Mouse (Mus musculus): ENCODE measurements around the gene Iars.
"Not testable (repeated sequence)": the region's sequence is repeated elsewhere in the genome, so short reads cannot be mapped to it uniquely, and the experiment has no call there.

Gene Iars

DNA sequence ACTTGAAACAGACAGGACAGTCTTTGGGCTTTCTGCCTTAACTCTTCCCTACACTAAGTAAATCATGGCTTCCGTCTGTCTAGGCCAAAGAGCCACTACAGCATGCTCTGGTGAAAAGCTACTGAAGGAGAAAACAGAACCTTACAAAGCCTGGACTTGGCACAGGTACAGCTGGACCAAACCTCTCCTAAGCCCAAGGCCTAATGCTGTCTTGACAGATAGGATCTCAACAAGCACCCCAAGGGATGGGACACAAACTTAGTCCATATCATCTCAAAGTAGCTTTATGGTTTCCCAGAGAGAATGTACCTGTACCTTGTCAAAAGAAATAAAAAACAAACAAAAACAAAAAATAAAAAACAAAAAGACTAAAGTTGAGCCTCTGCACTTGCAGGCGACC, 54.5 kb downstream of the Iars start:
- no peak for DNase-seq (ENCODE audit: low read depth in 2 of 2, low spot score in 2 of 2)

DNA sequence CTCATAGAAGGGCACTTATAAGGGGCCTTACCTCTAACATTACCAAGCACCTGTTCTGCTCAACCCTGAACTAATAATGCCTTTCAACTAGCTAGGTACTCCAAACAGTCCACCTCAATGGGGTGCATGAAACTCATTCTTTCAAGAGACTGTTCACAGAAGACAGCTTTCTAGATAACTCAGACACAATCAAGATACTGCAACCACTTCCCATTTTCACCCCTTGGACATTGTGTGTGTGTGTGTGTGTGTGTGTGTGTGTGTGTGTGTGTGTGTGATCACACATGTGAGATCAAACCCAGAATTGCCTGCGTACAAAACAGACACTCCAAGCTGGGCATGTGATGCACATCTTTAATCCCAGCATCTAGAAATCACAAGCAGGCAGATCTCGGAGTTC, 56.1 kb downstream of the Iars start:
- no peak for DNase-seq (ENCODE audit: low read depth in 2 of 2, low spot score in 2 of 2)

DNA sequence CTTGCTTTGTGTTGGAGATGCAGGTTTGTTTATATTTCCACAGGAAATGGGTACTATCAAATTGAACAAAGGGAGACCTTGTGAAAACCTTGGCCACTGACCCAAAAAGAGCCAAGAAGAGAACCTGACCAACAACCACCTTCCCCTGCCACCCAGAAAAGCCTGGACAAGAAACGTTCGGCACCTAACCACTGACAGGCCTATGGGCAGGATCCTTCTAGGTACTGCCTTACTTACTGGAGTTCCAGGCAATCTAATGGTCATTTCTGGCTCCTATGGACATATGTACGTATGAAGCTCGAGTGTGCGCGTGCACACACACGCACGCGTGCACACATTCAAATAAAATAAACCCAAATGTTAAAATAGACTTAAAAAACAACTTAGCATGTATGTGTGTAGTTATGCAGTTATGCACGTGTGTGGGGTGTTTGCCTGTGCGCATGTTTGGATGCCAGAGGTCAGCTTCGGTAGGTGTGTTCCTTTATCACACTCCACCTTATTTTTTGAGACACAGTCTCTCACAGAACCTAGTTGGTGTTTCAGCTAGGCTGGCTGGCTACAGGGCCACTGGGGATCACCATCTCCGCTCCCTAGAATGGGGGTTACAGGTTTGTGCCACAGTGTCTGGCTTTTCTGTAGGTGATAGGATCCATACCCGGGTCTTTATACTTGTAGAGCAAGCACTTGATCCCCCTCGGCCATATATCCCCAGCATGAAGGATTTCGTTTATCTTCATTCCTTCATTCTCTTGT, 59.6 kb downstream of the Iars start:
- no peak for DNase-seq (ENCODE audit: low read depth in 2 of 2, low spot score in 2 of 2)

DNA sequence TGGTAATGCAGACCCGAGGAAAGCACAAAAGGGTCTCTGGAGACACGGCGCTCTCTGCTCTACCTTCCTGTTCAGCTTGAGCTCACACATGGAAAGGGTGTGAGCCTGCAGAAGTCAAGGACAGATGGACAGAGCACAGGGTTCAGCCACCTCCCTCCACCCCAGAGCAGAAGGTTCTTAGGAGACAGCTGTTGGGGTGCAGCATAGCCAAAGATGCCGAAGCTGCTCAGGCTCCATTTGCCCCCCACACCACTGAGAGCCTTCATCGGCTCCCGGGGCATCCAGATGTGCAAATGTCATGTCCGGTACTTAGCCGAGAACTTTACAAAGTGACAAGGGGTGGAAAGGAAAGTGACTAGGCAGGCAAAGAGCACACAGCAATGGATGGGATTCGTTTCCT, 74.7 kb downstream of the Iars start:
- no peak for DNase-seq (ENCODE audit: low read depth in 2 of 2, low spot score in 2 of 2)

DNA sequence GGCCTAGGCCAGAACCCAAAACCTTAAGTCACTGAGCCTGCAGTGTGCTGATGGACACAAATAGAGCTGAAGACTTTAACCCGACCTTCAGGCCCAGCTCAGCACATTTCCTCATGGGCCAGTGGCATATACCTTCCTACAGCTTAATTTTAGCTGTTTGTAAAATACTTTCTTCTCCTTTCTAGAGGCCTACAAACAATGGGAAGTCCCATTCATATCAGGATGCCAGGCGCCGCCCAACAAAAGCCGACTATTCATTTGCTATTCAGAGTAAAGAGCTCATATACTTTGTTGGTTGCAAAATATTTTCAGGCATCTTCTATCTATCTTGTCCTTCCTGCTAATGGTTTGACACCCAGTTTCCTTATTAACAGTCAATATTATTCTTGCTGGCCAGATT, 76.1 kb downstream of the Iars start:
- no peak for DNase-seq (ENCODE audit: low read depth in 2 of 2, low spot score in 2 of 2)

DNA sequence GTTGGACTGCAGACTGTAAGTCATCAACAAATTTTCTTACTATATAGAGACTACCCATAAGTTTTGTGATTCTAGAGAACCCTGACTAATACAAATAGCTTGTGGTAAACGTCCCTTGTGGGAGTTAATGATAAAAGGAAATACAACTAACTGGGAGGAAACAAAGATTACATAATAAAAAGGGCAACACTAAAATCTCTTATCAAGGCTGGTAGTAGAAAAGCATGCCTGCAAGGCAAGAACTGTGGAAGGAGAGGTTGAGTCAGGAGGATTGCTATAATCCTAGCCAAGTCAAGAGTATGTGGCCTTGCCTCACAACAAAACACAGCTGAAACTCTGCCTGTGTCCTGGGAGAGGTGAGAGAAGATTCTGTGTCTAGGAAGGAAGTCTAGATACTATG, 78.8 kb downstream of the Iars start:
- no peak for DNase-seq (ENCODE audit: low read depth in 2 of 2, low spot score in 2 of 2)

DNA sequence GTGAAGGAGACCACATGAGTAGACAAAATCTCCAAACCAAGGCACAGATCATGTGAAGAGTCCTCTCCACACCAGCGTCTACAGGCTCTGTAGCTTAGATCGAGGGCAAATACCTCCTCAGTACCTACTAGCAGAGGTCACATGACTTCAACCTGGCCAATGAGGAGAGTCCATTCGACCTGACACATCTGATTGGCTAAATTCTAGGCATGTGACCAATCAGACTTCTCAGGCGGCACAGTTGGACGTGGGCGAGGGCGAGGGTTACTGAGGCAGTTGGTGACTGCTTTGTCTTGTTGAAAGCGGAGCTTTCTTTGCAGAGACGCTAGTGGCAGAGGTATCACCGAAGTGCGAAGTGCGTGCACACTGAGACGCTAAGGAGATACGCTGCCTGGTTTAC, 80.3 kb downstream of the Iars start:
- DNase-seq (ENCODE audit: low read depth in 2 of 2, low spot score in 2 of 2): no peak

DNA sequence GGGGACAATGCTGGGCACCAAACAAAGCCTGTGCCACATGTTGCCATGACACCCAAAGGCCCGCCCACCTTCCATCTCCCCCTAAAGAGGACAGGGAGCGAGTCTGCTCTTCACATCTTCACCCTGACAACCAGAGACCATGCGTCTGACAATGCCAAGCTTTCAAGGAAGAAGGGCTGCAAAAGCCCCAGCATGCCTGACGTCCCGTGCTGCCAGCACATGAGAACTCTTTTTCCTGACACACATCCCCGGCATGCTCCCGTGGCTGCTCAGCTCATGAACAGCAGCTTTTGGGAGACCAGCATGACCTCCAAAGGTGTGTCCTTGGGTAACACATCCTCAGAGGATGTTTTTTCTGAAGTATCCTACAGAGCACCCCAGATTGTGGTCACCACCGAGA, 83.4 kb downstream of the Iars start:
- no peak for DNase-seq (ENCODE audit: low read depth in 2 of 2, low spot score in 2 of 2)

DNA sequence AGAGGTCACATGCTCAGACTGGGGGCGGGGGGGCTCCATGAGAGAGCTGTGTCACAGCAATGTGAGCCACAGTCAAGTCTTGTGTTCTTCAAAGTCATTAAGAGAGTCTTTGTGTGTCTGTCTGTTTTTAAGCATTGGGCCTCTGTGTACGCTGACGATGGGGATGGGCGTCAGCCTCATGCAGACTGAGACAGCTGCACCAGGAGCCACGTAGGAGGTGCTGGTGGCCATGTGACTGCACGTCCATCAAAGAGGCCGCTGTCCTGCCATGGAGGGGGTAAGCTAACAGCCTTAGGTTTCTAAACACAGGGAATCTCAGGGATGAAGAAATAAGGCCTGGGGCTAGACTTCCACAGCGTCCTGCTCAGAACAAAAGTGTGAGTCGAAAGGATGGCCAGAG, 84.4 kb downstream of the Iars start:
- no peak for DNase-seq (ENCODE audit: low read depth in 2 of 2, low spot score in 2 of 2)

DNA sequence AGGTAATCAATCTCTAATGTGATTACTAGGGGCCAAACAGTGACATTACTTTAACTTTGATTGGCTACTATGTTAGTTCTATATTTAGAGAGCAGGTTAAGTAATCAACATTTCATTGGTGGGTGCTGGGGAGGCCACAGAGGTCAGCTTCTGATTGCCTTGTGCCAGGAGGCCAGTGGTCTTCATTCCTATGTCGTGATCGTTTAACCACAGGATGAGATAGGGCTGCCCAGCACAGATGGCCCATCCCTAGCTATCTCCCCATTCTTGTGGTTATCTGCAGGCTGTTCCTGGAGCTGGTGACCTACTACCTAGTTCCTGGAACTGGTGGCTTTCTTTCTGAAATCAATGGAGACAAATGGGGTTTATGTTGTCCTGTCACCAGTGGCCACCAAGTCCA, 86.1 kb downstream of the Iars start:
- DNase-seq (ENCODE audit: low read depth in 2 of 2, low spot score in 2 of 2): no peak

DNA sequence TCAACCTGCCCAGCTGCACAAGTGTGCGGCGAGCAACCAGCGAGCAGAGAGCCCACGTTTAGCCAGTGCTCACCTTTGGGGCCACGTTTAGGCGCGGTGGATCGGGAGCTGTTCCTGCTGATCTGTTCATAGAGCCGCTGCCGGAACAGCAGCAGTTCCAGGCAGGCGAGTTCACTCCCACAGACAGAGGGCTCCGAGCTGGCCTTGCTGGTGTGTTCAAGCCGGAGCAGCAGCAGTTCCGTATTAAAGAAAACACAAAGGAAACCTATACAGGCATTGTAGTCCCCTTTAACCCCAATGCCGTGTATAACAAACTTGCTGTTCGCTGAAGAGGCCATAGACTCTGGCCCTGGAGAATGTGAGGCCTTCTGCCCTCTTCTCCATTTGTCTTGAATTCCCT, 87.2 kb downstream of the Iars start:
- no peak for DNase-seq (ENCODE audit: low read depth in 2 of 2, low spot score in 2 of 2)

DNA sequence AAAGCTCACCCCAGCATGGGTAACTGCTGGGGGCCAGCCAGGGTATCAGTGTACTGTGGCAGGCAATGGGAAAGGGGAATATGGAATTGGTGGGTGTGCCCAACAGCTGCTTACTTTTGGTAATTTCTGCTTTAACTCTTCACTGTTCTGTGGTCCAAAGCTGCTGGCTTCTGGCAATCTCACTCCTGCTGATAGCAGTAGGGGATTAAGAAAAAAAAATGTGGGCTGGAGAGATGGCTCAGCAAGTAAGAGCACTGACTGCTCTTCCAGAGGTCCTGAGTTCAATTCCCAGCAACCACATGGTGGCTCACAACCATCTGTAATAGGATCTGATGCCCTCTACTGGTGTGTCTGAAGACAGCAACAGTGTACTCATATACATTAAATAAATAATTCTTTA, 89.6 kb downstream of the Iars start:
- DNase-seq (ENCODE audit: low read depth in 2 of 2, low spot score in 2 of 2): not testable (repeated sequence)

Measured in CD8-positive naive resting alpha-beta T cell, adult 2 months (primary cell).